Mouse (Mus musculus): Measurements from ENCODE around the gene Cic.
"Not testable (repeated sequence)": the region's sequence is repeated elsewhere in the genome, so short reads cannot be mapped to it uniquely, and the experiment has no call there.

Cic gene

DNA sequence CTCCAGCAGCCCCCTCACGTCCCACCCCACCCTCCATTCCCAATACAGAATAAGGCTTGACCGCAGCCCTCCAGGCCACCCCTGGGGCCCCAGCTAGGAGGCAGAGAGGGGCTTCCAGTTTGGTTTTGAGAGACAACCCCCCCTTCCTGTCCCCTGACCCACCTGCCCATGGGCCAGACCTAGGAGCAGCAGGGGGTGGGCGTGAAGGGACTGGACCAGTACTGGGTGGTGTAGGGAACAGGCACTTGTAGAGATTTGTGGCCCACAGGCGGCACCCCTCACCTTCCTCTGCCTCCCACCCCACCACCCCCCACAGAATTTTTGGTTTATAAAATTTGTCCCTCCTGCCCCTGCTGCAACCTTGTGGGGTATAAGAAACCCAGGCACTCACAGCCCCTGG is 24.1 kb upstream of the Cic start:
- no peak for DNase-seq (ENCODE audit: low read depth, low spot score)

DNA sequence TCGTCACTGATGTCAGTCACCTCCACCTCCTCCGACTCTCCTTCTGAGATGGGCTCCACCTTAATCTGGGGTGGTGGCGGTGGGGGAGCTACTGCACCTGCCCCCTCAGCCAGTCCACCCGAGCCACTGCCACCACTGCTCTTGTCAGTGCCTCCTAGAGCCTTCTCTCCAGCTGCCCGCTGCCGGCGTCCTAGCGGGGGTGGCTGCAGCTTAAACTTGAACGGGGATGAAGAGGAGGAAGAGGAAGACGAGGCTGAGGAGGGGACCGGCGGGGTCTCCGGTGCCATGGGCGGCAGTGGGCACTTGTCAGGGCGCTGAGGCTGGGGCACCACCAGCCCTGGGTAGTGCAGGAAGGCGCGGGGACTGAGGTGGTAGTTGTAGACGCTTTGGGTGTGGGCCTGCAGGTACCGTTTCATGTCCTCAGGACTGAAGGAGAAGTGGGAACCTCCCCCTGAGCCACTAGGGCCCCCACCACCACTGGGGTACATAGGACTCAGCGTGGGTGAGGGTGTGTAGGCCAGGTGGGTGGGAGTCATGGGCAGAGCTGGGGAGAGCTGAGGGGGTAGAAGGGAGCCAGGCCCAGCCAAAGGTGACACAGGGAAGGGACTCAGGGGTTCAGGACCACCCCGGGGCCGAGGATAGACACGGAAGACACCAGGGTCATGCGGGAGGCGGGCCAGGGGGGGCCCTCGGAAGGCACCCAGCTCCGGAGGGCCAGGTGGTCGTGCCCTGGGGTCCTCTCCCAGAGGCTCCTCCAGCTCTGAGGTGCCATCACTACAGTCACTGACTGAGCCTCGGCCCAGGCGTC is 22.7 kb upstream of the Cic start:
- DNase-seq (ENCODE audit: low read depth, low spot score) = no peak

DNA sequence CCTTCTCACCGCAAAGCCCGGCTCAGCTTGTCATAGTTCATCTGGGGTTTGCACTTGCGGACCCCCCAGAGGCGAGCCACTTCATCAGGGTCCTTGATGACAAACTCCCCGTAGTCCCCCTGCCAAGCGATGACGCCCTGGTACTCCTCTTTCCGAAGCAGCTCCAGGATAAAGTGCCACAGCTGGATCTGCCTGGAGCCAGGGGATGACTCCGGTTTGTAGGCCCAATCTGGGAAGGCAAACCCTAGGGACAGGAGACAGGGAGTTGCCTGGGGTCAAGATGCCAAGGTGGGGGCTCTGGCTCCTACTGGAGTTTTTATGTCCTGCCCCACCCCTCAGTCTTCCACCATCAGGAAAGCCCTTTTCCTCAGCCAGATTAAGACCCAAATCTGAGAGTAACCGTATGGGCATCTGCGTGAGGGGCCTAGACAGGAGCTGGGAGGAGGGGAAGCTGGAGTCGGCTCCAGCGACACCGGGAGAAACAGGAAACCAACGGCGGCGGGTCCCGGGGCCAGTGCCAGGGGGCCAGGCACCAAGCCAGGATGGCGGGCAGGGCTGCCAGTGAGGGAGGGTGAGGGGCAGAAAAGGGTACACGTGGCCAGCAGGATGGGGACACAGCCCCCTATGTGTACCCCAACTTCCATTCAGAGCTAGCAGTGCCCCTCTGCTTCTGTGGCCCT is 21.3 kb upstream of the Cic start:
- DNase-seq (ENCODE audit: low read depth, low spot score) = no peak

DNA sequence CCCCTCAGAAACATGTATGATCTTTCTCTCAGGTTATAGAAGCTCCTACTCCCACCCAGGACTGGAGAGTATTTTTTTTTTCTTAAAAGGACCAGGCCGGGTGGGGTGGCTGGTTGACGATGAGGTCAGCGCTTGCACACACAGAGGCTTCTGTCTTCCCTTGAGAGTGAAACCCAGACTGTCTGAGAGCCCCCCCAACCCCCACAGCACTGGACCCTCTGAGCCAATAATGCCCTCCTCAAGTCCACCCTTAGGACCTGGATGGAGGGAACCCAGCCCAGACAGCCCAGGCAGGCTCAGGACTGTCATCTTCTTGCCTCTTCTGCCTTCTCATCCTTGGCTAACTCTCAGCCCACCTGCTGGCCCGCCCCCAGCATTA is 20.8 kb upstream of the Cic start:
- DNase-seq (ENCODE audit: low read depth, low spot score) = no peak

- no peak for DNase-seq (ENCODE audit: low read depth, low spot score)
Measured at GRCm38 (mm10) chr7:25247498-25247897, 20.0 kb upstream of the Cic start.

- DNase-seq (ENCODE audit: low read depth, low spot score) = no peak
Measured at GRCm38 (mm10) chr7:25248018-25248647, 19.4 kb upstream of the Cic start.

DNA sequence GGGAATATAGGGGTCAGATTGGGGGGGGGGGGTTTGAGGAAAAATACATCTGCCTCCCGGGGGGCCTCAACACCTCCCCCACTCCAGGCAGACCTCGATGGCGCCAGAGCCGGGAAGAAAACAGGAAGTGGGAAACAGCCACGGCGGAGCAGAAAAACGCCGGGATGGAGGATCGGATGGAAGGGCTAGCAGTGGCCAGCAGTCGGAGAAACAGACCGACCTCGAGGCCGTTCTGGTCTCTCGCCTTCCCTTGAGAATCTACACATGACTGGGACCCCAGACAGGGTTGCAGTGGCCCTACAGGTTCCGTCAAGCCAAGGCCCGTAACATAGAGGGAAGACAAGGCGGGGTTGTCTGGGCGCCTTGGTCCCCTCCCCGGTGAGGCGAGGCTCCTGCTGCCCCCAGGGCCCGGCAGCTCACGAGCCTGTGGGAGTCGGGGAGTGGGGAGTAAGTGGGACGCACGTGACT is 18.6 kb upstream of the Cic start:
- no peak for DNase-seq (ENCODE audit: low read depth, low spot score)

GRCm38 (mm10) chr7:25249314-25250140 is 18.0 kb upstream of the Cic start:
- no peak for DNase-seq (ENCODE audit: low read depth, low spot score)

DNA sequence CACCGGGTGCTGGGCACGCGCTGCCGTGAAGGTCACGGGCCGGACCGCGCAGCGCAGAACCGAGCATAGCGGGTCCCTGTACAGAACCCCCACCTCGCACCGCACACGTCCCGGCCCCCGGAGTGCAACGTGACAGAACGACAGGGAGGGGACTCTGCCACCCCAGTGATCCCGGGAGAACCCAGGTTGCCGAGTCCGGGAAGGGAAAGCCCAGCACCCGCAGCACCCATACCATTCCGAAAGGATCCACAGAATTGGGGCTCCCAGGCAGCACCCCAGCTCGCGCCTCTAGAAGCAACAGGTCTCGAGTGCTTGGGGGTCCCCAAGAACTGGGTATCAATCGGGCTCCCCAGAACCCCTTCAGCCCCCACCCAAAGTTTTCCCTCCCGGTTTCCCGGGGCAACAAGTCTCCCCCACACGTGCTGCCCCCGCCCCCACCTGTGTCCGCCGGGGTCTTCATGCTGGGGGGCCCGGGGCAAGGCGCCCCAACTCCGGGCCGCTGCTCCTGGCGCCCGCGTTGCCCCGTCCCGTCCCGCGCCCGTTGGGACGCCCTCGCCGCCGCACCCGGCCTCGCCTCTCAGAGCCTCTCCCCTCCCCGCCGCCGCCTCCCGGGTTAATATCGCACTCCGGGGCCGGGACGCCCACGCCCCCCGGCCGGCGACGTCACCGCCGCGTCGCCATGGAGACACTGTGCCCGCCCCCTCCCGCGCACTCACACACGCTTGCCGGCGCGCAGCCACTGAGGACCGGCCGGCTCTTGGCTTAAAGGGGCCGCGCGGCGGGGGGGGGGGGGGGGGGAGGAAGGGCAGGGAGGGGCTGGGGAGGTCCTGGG is 17.1 kb upstream of the Cic start, which contains the start of gene Erf:
Gene Erf, minus strand, starts transcription at position 621 of the 832 bp plus-strand sequence.
- DNase-seq (ENCODE audit: low read depth, low spot score) = no peak

DNA sequence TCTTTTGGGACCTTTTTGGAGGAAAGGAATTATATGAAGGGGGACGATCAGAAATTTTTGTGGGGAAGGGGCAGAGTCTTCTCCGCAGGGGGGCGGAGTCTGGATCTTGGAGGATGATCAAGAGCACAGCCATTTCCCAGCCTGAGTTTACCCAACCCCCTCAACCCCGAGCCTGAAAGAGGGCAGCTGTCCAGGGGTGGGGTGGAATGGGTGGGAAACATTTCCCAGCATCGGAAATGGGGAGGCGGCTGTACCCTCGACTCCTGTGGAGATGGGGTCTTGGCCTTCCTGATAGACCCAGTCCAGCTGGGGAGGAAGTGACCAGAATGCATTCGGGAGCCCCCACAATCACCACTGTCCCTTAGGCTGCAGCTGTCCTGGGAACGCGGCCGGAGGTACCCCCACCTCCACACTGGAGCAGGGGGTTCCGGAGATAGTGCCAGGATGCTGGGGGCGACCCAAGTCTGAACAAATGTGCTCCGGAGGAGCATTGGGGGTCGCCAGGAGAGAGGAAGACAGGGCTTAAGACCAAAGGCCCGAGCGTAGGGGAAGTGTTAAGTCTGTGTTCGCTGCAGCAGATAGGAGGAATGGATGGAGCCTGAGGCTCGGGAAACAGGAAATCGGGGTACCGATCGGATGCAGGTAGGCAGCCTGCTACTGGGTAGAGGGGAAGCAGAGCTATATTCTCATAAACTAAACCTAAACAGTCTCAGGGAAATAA is 16.3 kb upstream of the Cic start:
- DNase-seq (ENCODE audit: low read depth, low spot score) = no peak

- no peak for DNase-seq (ENCODE audit: low read depth, low spot score)
Measured at GRCm38 (mm10) chr7:25251822-25252221, 15.7 kb upstream of the Cic start.

GRCm38 (mm10) chr7:25261896-25262295 is 5.6 kb upstream of the Cic start:
- no peak for DNase-seq (ENCODE audit: low read depth, low spot score)

DNA sequence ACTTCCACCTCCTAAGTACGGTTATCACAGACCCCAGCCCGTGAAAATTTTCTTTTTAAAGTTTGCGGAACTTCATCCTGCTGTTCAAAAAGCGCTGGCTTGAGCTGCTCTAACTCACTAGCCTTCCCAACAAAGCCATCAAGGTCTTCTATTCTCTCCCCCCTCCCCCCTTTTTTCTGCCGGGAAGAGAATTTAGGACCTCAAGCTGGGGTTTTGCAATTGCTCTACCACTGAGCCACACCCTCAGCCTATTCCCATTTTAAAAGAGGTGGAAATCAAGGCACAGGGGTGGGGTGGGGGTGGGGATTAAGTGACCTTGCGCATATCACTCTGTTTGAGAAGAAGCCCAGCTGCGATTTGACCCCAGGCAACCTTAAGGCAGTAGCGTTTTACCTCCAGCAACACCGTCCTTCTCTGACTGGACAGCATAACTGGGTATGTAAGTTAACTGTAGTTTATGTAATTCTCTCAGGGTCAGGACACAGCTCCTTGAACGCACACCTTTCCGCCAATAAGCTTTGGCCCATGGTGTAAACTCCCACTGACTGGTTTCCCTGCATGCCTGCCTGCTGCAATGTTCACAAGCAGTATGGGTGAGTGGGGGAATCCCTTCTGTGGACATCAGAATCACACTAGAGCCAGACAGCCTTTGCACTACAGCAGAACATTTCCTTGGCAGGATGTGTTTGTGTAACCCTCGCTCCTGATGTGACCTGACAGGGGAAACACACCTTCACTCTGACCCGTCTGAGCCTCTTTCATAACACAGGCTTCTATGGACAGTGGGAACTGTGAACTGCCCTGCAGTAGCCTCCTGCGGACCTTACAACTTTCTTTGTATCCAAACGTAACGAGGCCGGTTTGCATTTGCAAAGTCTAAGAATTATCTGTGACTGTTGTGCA is 3.3 kb upstream of the Cic start:
- DNase-seq (ENCODE audit: low read depth, low spot score) = no peak

GRCm38 (mm10) chr7:25265743-25266142 is 1.8 kb upstream of the Cic start:
- DNase-seq (ENCODE audit: low read depth, low spot score) = not testable (repeated sequence)

- DNase-seq (ENCODE audit: low read depth, low spot score) = no peak
Measured at GRCm38 (mm10) chr7:25266180-25266962, 1.1 kb upstream of the Cic start.

- DNase-seq (ENCODE audit: low read depth, low spot score) = peak; percentile 100
Measured at GRCm38 (mm10) chr7:25267751-25268463, 403 bp downstream of the Cic start.

DNA sequence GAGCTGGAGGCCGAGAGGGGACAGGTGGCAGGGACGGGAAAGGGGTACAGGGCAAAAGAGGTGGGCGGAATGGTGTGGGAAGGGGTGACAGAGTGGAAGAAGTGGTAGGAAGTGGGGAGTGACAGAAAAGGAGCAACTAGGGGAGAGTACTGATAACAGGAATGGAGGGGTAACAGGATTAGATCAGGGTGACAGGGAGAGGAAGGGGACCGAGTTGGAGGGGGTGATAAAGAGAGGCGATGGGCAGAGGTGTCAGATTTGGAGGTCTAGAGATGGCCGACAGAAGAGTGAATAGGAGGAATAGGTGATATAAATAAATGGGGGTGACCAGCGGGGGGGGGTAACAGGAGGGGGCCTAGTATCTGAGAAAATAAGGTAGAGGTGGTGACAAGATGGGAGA is 1.1 kb downstream of the Cic start:
- no peak for DNase-seq (ENCODE audit: low read depth, low spot score)

DNA sequence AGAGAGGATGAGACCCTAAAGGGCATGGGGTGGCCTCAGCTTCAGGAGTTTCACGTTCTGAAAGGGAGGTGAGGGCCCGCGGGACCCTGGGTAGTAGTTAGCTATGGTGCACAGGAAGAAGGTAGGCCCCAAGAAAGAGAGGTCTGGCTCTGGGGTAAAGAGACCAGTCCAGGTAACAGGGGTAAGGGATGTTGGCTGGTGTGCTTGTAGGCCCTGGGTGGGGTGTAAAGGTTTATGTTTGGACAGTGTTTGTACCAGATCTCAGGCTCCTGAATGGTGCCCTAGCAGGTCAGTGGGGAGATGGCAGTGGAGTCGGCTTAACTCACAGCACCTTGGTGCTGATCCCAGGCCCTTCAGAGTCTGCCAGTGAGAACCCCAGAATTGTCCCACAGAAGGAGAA is 1.5 kb downstream of the Cic start:
- DNase-seq (ENCODE audit: low read depth, low spot score) = no peak
